Mouse (Mus musculus) forebrain, embryonic 11.5 days (tissue): ENCODE results near the gene Olfr545. TPM values are rescaled to one million over a fixed set of nuclear protein-coding genes. Genes with fewer than 3 reads are reported as not detected.
A peak's percentile ranks its signal among the peaks of the same experiment; 100 is the strongest.
"Not testable (repeated sequence)": the region's sequence is repeated elsewhere in the genome, so short reads cannot be mapped to it uniquely, and the experiment has no call there.

Source experiments
- ATAC-seq: fragments of 200-750 bp; cut with Nextera tagmentation; replicated peaks from 2 replicates; pipeline ENCODE4 v1.8.0; 2017; ENCODE audit warnings: moderate TSS enrichment; ENCODE audit not compliant: low FRiP score
- DNase-seq: peaks from one replicate; pipeline ENCODE4 v3.0.0-alpha.2; 2017; ENCODE audit warnings: low spot score
- H3K27ac ChIP-seq: fragments of 300-500 bp; sonication (generic); 2 replicates; pipeline ENCODE4 v1.5.1; 2014; ENCODE audit warnings: low read depth, low read length
- H3K27me3 ChIP-seq: fragments of 300-500 bp; sonication (generic); 2 replicates; pipeline ENCODE4 v1.6.1; 2014; ENCODE audit warnings: mild to moderate bottlenecking, low read length, mixed read lengths; ENCODE audit not compliant: control insufficient read depth, insufficient read depth
- H3K36me3 ChIP-seq: fragments of 300-500 bp; sonication (generic); 2 replicates; pipeline ENCODE4 v1.6.1; 2014; ENCODE audit warnings: mild to moderate bottlenecking, low read length, moderate library complexity, mixed read lengths; ENCODE audit not compliant: control insufficient read depth, insufficient read depth
- H3K4me1 ChIP-seq: fragments of 300-500 bp; sonication (generic); replicated peaks from 2 replicates; pipeline ENCODE4 v1.6.1; 2014; ENCODE audit warnings: low read length, mixed read lengths; ENCODE audit not compliant: control insufficient read depth, insufficient read depth
- H3K4me2 ChIP-seq: fragments of 300-500 bp; sonication (generic); 2 replicates; pipeline ENCODE4 v1.6.1; 2014; ENCODE audit warnings: low read depth, mild to moderate bottlenecking, low read length, moderate library complexity, mixed read lengths; ENCODE audit not compliant: severe bottlenecking
- H3K4me3 ChIP-seq: fragments of 300-500 bp; sonication (generic); 2 replicates; pipeline ENCODE4 v1.5.1; 2014; ENCODE audit warnings: low read depth, low read length
- H3K9ac ChIP-seq: fragments of 300-500 bp; sonication (generic); 2 replicates; pipeline ENCODE4 v1.6.1; 2014; ENCODE audit warnings: low read length
- H3K9me3 ChIP-seq: fragments of 300-500 bp; sonication (generic); 2 replicates; pipeline ENCODE4 v1.6.1; 2016; ENCODE audit warnings: low read length, mixed read lengths; ENCODE audit not compliant: control insufficient read depth
- WGBS: fragments of 180-500 bp; shearing (Covaris S2); extraction: QIAGEN DNeasy Blood & Tissue Kit; methylation state at CpG from one replicate; pipeline ENCODE4 v1.1.7; 2014; 5-methylcytosine and 5-hydroxymethylcytosine counted together
- polyA plus RNA-seq: library from polyadenylated mRNA; unstranded; fragments of >200 nt; fragmentation: Nextera tagmentation; extraction: Ambion mirVana; gene quantifications from 2 replicates; pipeline ENCODE4 v1.2.1, GENCODE M21; 2014

Gene Olfr545
- polyA plus RNA-seq, 1 experiment from 2014 or later: 0.09 TPM

GRCm38 (mm10) chr7:102512814-102513435, 13.6 kb upstream of the Olfr545 start:
- peak; percentile 96 for ATAC-seq
- under 1% methylated on average over 54 of the region's 54 CpGs for WGBS
- Histone ChIP-seq H3K4me1 (no peaks in the 10 kb centered on the region), H3K9me3 (no peaks in the 10 kb centered on the region), H3K27me3 (peaks cover 4% of the 10 kb centered on the region; the same call in 1 of the 2 replicates), H3K4me3 (peak overlapping the region; percentile 46), H3K4me2 (peak overlapping the region; percentile 87), H3K36me3 (no peaks in the 10 kb centered on the region), H3K27ac (no peak overlapping the region), H3K9ac (peak overlapping the region; percentile 69)
- peak; percentile 93 for DNase-seq

GRCm38 (mm10) chr7:102511927-102512326, 12.6 kb upstream of the Olfr545 start:
- ATAC-seq: no peak
- H3K4me2 ChIP-seq: no peak overlapping the region
- no peak overlapping the region for H3K27ac ChIP-seq
- H3K9ac ChIP-seq: no peak overlapping the region
- DNase-seq: no peak
- 91% methylated on average over 10 of the region's 10 CpGs for WGBS
- no peaks in the 10 kb centered on the region for H3K9me3 ChIP-seq
- no peaks in the 10 kb centered on the region for H3K36me3 ChIP-seq
- H3K27me3 ChIP-seq: peaks cover 4% of the 10 kb centered on the region; the same call in 1 of the 2 replicates
- H3K4me1 ChIP-seq: no peaks in the 10 kb centered on the region
- no peak overlapping the region for H3K4me3 ChIP-seq

- Histone ChIP-seq H3K4me1 (no peaks in the 10 kb centered on the region), H3K36me3 (no peaks in the 10 kb centered on the region), H3K9ac (no peak overlapping the region), H3K4me2 (no peak overlapping the region), H3K4me3 (no peak overlapping the region), H3K27ac (no peak overlapping the region), H3K9me3 (no peaks in the 10 kb centered on the region), H3K27me3 (peaks cover 4% of the 10 kb centered on the region; the same call in 1 of the 2 replicates)
- ATAC-seq: no peak
- no peak for DNase-seq
- WGBS: 69% methylated on average over 7 of the region's 7 CpGs
These were observed 10.4 kb upstream of the Olfr545 start for GRCm38 (mm10) chr7:102509726-102510125.

- H3K27me3 ChIP-seq: peaks cover under 1% of the 10 kb centered on the region; the same call in 1 of the 2 replicates
- no peak overlapping the region for H3K4me2 ChIP-seq
- ATAC-seq (no peak), DNase-seq (no peak)
- WGBS: 92% methylated on average over 6 of the region's 6 CpGs
- no peaks in the 10 kb centered on the region for H3K9me3 ChIP-seq
- H3K4me1 ChIP-seq: no peaks in the 10 kb centered on the region
- no peak overlapping the region for H3K27ac ChIP-seq
- no peak overlapping the region for H3K9ac ChIP-seq
- no peaks in the 10 kb centered on the region for H3K36me3 ChIP-seq
- H3K4me3 ChIP-seq: no peak overlapping the region
These were observed 9.3 kb upstream of the Olfr545 start for GRCm38 (mm10) chr7:102508666-102509065.

- H3K9ac ChIP-seq: no peak overlapping the region
- no peak overlapping the region for H3K4me2 ChIP-seq
- H3K27ac ChIP-seq: no peak overlapping the region
- DNase-seq: no peak
- H3K36me3 ChIP-seq: no peaks in the 10 kb centered on the region
- H3K4me3 ChIP-seq: no peak overlapping the region
- H3K27me3 ChIP-seq: no peaks in the 10 kb centered on the region
- no peak for ATAC-seq
- H3K9me3 ChIP-seq: no peaks in the 10 kb centered on the region
- H3K4me1 ChIP-seq: no peaks in the 10 kb centered on the region
- WGBS: 86% methylated on average over 9 of the region's 9 CpGs
These were observed 8.7 kb upstream of the Olfr545 start for GRCm38 (mm10) chr7:102508066-102508465.

GRCm38 (mm10) chr7:102506848-102507247, 7.5 kb upstream of the Olfr545 start:
- H3K27me3 ChIP-seq: no peaks in the 10 kb centered on the region
- H3K9me3 ChIP-seq: no peaks in the 10 kb centered on the region
- ATAC-seq: peak; percentile 76
- H3K36me3 ChIP-seq: no peaks in the 10 kb centered on the region
- no peak overlapping the region for H3K9ac ChIP-seq
- no peak overlapping the region for H3K4me2 ChIP-seq
- H3K4me3 ChIP-seq: no peak overlapping the region
- whole genome bisulfite sequencing: 30% methylated on average over 3 of the region's 3 CpGs
- H3K4me1 ChIP-seq: no peaks in the 10 kb centered on the region
- DNase-seq: peak; percentile 84
- no peak overlapping the region for H3K27ac ChIP-seq

- H3K36me3 ChIP-seq: no peaks in the 10 kb centered on the region
- no peaks in the 10 kb centered on the region for H3K9me3 ChIP-seq
- H3K27ac ChIP-seq: no peak overlapping the region
- WGBS: 82% methylated on average over 5 of the region's 5 CpGs
- no peaks in the 10 kb centered on the region for H3K4me1 ChIP-seq
- no peak overlapping the region for H3K9ac ChIP-seq
- no peaks in the 10 kb centered on the region for H3K27me3 ChIP-seq
- no peak overlapping the region for H3K4me2 ChIP-seq
- DNase-seq (no peak), ATAC-seq (no peak)
- H3K4me3 ChIP-seq: no peak overlapping the region
These were observed 2.6 kb upstream of the Olfr545 start for GRCm38 (mm10) chr7:102501986-102502385.

- H3K4me3 ChIP-seq, H3K4me2 ChIP-seq, H3K9ac ChIP-seq, DNase-seq, H3K27me3 ChIP-seq, H3K9me3 ChIP-seq, H3K36me3 ChIP-seq, H3K4me1 ChIP-seq, ATAC-seq, H3K27ac ChIP-seq: not testable (repeated sequence)
- WGBS: 51% methylated on average over 6 of the region's 7 CpGs
These were observed 5.0 kb downstream of the Olfr545 start for GRCm38 (mm10) chr7:102494416-102494815.

DNA sequence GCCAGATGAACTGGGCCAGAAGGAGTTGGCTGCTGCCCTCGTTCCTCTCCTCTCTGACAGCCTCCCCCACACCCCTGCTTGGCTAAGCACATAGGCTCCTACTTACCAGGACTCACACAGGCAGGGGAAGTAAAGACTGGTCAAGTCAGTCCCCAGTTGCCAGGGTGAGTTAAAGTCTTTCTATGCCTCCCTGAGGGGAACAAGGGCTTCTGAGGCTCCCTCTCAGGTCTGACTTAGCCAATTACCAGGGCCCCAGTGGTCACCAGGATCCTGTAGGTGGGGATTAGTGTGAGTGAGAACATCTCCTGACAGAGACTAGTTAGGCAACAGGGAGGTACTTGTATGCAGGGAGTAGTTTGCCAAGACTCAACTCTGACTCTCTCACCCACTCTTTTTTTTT, 11.2 kb downstream of the Olfr545 start, which contains the start of gene Olfr544:
TSS of gene Olfr544 (minus strand) at position 153 of the 400 bp plus-strand sequence.
- Histone ChIP-seq H3K9me3 (no peaks in the 10 kb centered on the region), H3K4me2 (no peak within 1 kb of the TSS), H3K27me3 (no peaks in the 10 kb centered on the region), H3K36me3 (no peaks in the 10 kb centered on the region), H3K4me1 (no peaks in the 10 kb centered on the region), H3K4me3 (no peak within 1 kb of the TSS), H3K27ac (no peak within 1 kb of the TSS), H3K9ac (no peak within 1 kb of the TSS)
- WGBS: 54% methylated on average over 1 of the region's 1 CpGs
- no peak for ATAC-seq
- DNase-seq: no peak
